Mouse (Mus musculus): ENCODE measurements around the gene Cactin. TPM values are rescaled to one million over a fixed set of nuclear protein-coding genes. Genes with fewer than 3 reads are reported as not detected.

Gene Cactin
- polyA plus RNA-seq, 2 experiments: 25.3 to 50.0 TPM

GRCm38 (mm10) chr10:81284189-81284588 is 36.7 kb upstream of the Cactin start:
- DNase-seq (ENCODE audit: low spot score) (no peak), ATAC-seq (ENCODE audit: low FRiP score, low read depth) (no peak)
- Histone ChIP-seq H3K36me3 (ENCODE audit: control insufficient read depth, insufficient read depth, low read length) (no peaks in the 10 kb centered on the region), H3K27ac (replicated peaks; ENCODE audit: low read depth, low read length) (no peak overlapping the region), H3K27me3 (ENCODE audit: control insufficient read depth, insufficient read depth, low read length) (peaks cover 33% of the 10 kb centered on the region), H3K4me1 (ENCODE audit: control insufficient read depth, insufficient read depth, low read length) (peaks cover 7% of the 10 kb centered on the region), H3K4me3 (replicated peaks; ENCODE audit: low read length) (no peak overlapping the region), H3K4me2 (replicated peaks; ENCODE audit: low read depth, low read length, severe bottlenecking) (no peak overlapping the region), H3K9ac (ENCODE audit: low read depth, low read length, severe bottlenecking) (no peak overlapping the region), H3K9me3 (ENCODE audit: control insufficient read depth, low read length) (no peaks in the 10 kb centered on the region)
- WGBS: 36% methylated on average over 6 of the region's 6 CpGs
- TF ChIP-seq POLR2A (IDR thresholded peaks at IDR 0.05; ENCODE audit: borderline replicate concordance, extremely low read depth, insufficient read depth, insufficient read length): no peak

- Histone ChIP-seq H3K9ac (ENCODE audit: low read depth, low read length, severe bottlenecking) (no peak overlapping the region), H3K27me3 (ENCODE audit: control insufficient read depth, insufficient read depth, low read length) (peaks cover 33% of the 10 kb centered on the region), H3K4me2 (replicated peaks; ENCODE audit: low read depth, low read length, severe bottlenecking) (peak overlapping the region; percentile 66; the same call in 1 of the 2 replicates), H3K4me1 (ENCODE audit: control insufficient read depth, insufficient read depth, low read length) (peaks cover 7% of the 10 kb centered on the region), H3K9me3 (ENCODE audit: control insufficient read depth, low read length) (no peaks in the 10 kb centered on the region), H3K4me3 (replicated peaks; ENCODE audit: low read length) (peak overlapping the region; percentile 41; the same call in 1 of the 2 replicates), H3K27ac (replicated peaks; ENCODE audit: low read depth, low read length) (no peak overlapping the region), H3K36me3 (ENCODE audit: control insufficient read depth, insufficient read depth, low read length) (no peaks in the 10 kb centered on the region)
- ATAC-seq (ENCODE audit: low FRiP score, low read depth): no peak
- no peak for TF ChIP-seq POLR2A (IDR thresholded peaks at IDR 0.05; ENCODE audit: borderline replicate concordance, extremely low read depth, insufficient read depth, insufficient read length)
- no peak for DNase-seq (ENCODE audit: low spot score)
- 11% methylated on average over 16 of the region's 17 CpGs for WGBS
Observed at GRCm38 (mm10) chr10:81284719-81285118, 36.2 kb upstream of the Cactin start.

- peak overlapping the region; percentile 41 for H3K4me3 ChIP-seq (replicated peaks; ENCODE audit: low read length)
- H3K36me3 ChIP-seq (ENCODE audit: control insufficient read depth, insufficient read depth, low read length): no peaks in the 10 kb centered on the region
- no peaks in the 10 kb centered on the region for H3K9me3 ChIP-seq (ENCODE audit: control insufficient read depth, low read length)
- WGBS: 2% methylated on average over 50 of the region's 54 CpGs
- ATAC-seq (ENCODE audit: low FRiP score, low read depth) (peak; percentile 84), DNase-seq (ENCODE audit: low spot score) (peak; percentile 88)
- no peak overlapping the region for H3K27ac ChIP-seq (replicated peaks; ENCODE audit: low read depth, low read length)
- peak overlapping the region; percentile 38; the same call in 1 of the 2 replicates for H3K9ac ChIP-seq (ENCODE audit: low read depth, low read length, severe bottlenecking)
- peak overlapping the region; percentile 66 for H3K4me2 ChIP-seq (replicated peaks; ENCODE audit: low read depth, low read length, severe bottlenecking)
- peaks cover 39% of the 10 kb centered on the region for H3K27me3 ChIP-seq (ENCODE audit: control insufficient read depth, insufficient read depth, low read length)
- H3K4me1 ChIP-seq (ENCODE audit: control insufficient read depth, insufficient read depth, low read length): peaks cover 7% of the 10 kb centered on the region
- no peak for TF ChIP-seq POLR2A (IDR thresholded peaks at IDR 0.05; ENCODE audit: borderline replicate concordance, extremely low read depth, insufficient read depth, insufficient read length)
Observed at GRCm38 (mm10) chr10:81285694-81286450, 35.0 kb upstream of the Cactin start.

GRCm38 (mm10) chr10:81286586-81286985 is 34.3 kb upstream of the Cactin start:
- DNase-seq (ENCODE audit: low spot score) (no peak), ATAC-seq (ENCODE audit: low FRiP score, low read depth) (no peak)
- Histone ChIP-seq H3K27ac (replicated peaks; ENCODE audit: low read depth, low read length) (no peak overlapping the region), H3K4me2 (replicated peaks; ENCODE audit: low read depth, low read length, severe bottlenecking) (0 out of 2 replicates have a peak overlapping the region, but pooled peaks have one; percentile 66), H3K36me3 (ENCODE audit: control insufficient read depth, insufficient read depth, low read length) (no peaks in the 10 kb centered on the region), H3K9me3 (ENCODE audit: control insufficient read depth, low read length) (no peaks in the 10 kb centered on the region), H3K4me3 (replicated peaks; ENCODE audit: low read length) (no peak overlapping the region), H3K27me3 (ENCODE audit: control insufficient read depth, insufficient read depth, low read length) (peaks cover 39% of the 10 kb centered on the region), H3K9ac (ENCODE audit: low read depth, low read length, severe bottlenecking) (no peak overlapping the region), H3K4me1 (ENCODE audit: control insufficient read depth, insufficient read depth, low read length) (peaks cover 7% of the 10 kb centered on the region)
- no peak for TF ChIP-seq POLR2A (IDR thresholded peaks at IDR 0.05; ENCODE audit: borderline replicate concordance, extremely low read depth, insufficient read depth, insufficient read length)
- 40% methylated on average over 6 of the region's 6 CpGs for WGBS

- peaks cover 42% of the 10 kb centered on the region for H3K27me3 ChIP-seq (ENCODE audit: control insufficient read depth, insufficient read depth, low read length)
- DNase-seq (ENCODE audit: low spot score): no peak
- no peak overlapping the region for H3K9ac ChIP-seq (ENCODE audit: low read depth, low read length, severe bottlenecking)
Observed at GRCm38 (mm10) chr10:81287513-81288157, 33.3 kb upstream of the Cactin start.

More at GRCm38 (mm10) chr10:81287513-81288157, 33.3 kb upstream of the Cactin start:
- no peaks in the 10 kb centered on the region for H3K9me3 ChIP-seq (ENCODE audit: control insufficient read depth, low read length)
- no peaks in the 10 kb centered on the region for H3K36me3 ChIP-seq (ENCODE audit: control insufficient read depth, insufficient read depth, low read length)
- peaks cover 7% of the 10 kb centered on the region for H3K4me1 ChIP-seq (ENCODE audit: control insufficient read depth, insufficient read depth, low read length)
- no peak overlapping the region for H3K4me3 ChIP-seq (replicated peaks; ENCODE audit: low read length)
- WGBS: 58% methylated on average over 8 of the region's 8 CpGs
- H3K27ac ChIP-seq (replicated peaks; ENCODE audit: low read depth, low read length): no peak overlapping the region
- H3K4me2 ChIP-seq (replicated peaks; ENCODE audit: low read depth, low read length, severe bottlenecking): no peak overlapping the region
- no peak for ATAC-seq (ENCODE audit: low FRiP score, low read depth)
- no peak for TF ChIP-seq POLR2A (IDR thresholded peaks at IDR 0.05; ENCODE audit: borderline replicate concordance, extremely low read depth, insufficient read depth, insufficient read length)

Data from limb, embryonic 14.5 days (tissue).